Mouse (Mus musculus): ENCODE data around the gene Camk2n2. TPM values are rescaled to one million over a fixed set of nuclear protein-coding genes. Genes with fewer than 3 reads are reported as not detected.
"Not testable (repeated sequence)": the region's sequence is repeated elsewhere in the genome, so short reads cannot be mapped to it uniquely, and the experiment has no call there.

The Camk2n2 gene
- 8.8 and 9.8 TPM in 2 replicates for polyA plus RNA-seq (2016; fragmentation: Nextera tagmentation; extraction: Ambion mirVana)

- Histone ChIP-seq H3K4me3 (peak within 1 kb of the TSS; percentile 76), H3K4me1 (peaks cover 26% of the 10 kb centered on the region)
- WGBS: under 1% methylated on average over 69 of the region's 92 CpGs
Measured at GRCm38 (mm10) chr16:20621191-20621990, at the start of gene Camk2n2. Gene Camk2n2 (minus strand): TSS chr16:20621287.

GRCm38 (mm10) chr16:20670291-20670690, 49.2 kb upstream of the Camk2n2 start:
- Histone ChIP-seq H3K9me3 (no peaks in the 10 kb centered on the region), H3K36me3 (peaks cover 11% of the 10 kb centered on the region), H3K27ac (replicated peaks) (no peak overlapping the region), H3K9ac (replicated peaks) (no peak overlapping the region), H3K4me1 (peaks cover 19% of the 10 kb centered on the region), H3K4me2 (replicated peaks) (no peak overlapping the region), H3K4me3 (no peak overlapping the region), H3K27me3 (no peaks in the 10 kb centered on the region)
- no peak for ATAC-seq (ENCODE audit: low FRiP score, low read depth)
- 92% methylated on average over 3 of the region's 3 CpGs for WGBS

More at GRCm38 (mm10) chr16:20621191-20621990, at the start of gene Camk2n2:
- peak within 1 kb of the TSS; percentile 78 for H3K9ac ChIP-seq (replicated peaks)
- H3K27ac ChIP-seq (replicated peaks): peak within 1 kb of the TSS; percentile 90
- peak within 1 kb of the TSS; percentile 94 for H3K4me2 ChIP-seq (replicated peaks)
- ATAC-seq (ENCODE audit: low FRiP score, low read depth): peak; percentile 74
- H3K36me3 ChIP-seq: peaks cover 4% of the 10 kb centered on the region; the same call in 1 of the 2 replicates
- H3K9me3 ChIP-seq: no peaks in the 10 kb centered on the region
- peaks cover 22% of the 10 kb centered on the region for H3K27me3 ChIP-seq

GRCm38 (mm10) chr16:20668013-20668412, 46.9 kb upstream of the Camk2n2 start, which contains the start of gene Eif4g1:
Gene Eif4g1 (plus strand): TSS chr16:20668313.
- ATAC-seq (ENCODE audit: low FRiP score, low read depth): not testable (repeated sequence)

GRCm38 (mm10) chr16:20657661-20658060, 36.6 kb upstream of the Camk2n2 start:
- WGBS: 88% methylated on average over 4 of the region's 4 CpGs

More at GRCm38 (mm10) chr16:20668013-20668412, 46.9 kb upstream of the Camk2n2 start, which contains the start of gene Eif4g1:
- not testable (repeated sequence) for H3K27ac ChIP-seq (replicated peaks); H3K27me3 ChIP-seq; H3K4me1 ChIP-seq; H3K4me3 ChIP-seq; H3K4me2 ChIP-seq (replicated peaks); H3K9me3 ChIP-seq; H3K9ac ChIP-seq (replicated peaks)
- peaks cover 16% of the 10 kb centered on the region for H3K36me3 ChIP-seq
- 95% methylated on average over 5 of the region's 6 CpGs for WGBS

GRCm38 (mm10) chr16:20653315-20653714, 32.2 kb upstream of the Camk2n2 start:
- 0 out of 2 replicates have a peak overlapping the region, but pooled peaks have one; percentile 91 for H3K4me3 ChIP-seq
- H3K4me1 ChIP-seq: peaks cover 19% of the 10 kb centered on the region
- no peaks in the 10 kb centered on the region for H3K27me3 ChIP-seq
- H3K36me3 ChIP-seq: peaks cover 44% of the 10 kb centered on the region
- no peak overlapping the region for H3K9ac ChIP-seq (replicated peaks)
- no peak overlapping the region for H3K27ac ChIP-seq (replicated peaks)
- H3K9me3 ChIP-seq: no peaks in the 10 kb centered on the region
- 53% methylated on average over 2 of the region's 2 CpGs for WGBS
- H3K4me2 ChIP-seq (replicated peaks): peak overlapping the region; percentile 94; the same call in 1 of the 2 replicates
- no peak for ATAC-seq (ENCODE audit: low FRiP score, low read depth)

More at GRCm38 (mm10) chr16:20657661-20658060, 36.6 kb upstream of the Camk2n2 start:
- ATAC-seq (ENCODE audit: low FRiP score, low read depth): no peak
- peaks cover 86% of the 10 kb centered on the region for H3K36me3 ChIP-seq
- no peak overlapping the region for H3K4me2 ChIP-seq (replicated peaks)
- H3K9me3 ChIP-seq: no peaks in the 10 kb centered on the region
- H3K9ac ChIP-seq (replicated peaks): no peak overlapping the region
- H3K4me1 ChIP-seq: peaks cover 8% of the 10 kb centered on the region
- no peak overlapping the region for H3K27ac ChIP-seq (replicated peaks)
- H3K4me3 ChIP-seq: no peak overlapping the region
- no peaks in the 10 kb centered on the region for H3K27me3 ChIP-seq

GRCm38 (mm10) chr16:20651947-20652310, 30.8 kb upstream of the Camk2n2 start:
- Histone ChIP-seq H3K4me3 (peak overlapping the region; percentile 91), H3K4me1 (peaks cover 19% of the 10 kb centered on the region), H3K27ac (replicated peaks) (0 out of 2 replicates have a peak overlapping the region, but pooled peaks have one; percentile 75), H3K36me3 (peaks cover 30% of the 10 kb centered on the region), H3K9ac (replicated peaks) (peak overlapping the region; percentile 90), H3K27me3 (no peaks in the 10 kb centered on the region), H3K4me2 (replicated peaks) (peak overlapping the region; percentile 94), H3K9me3 (no peaks in the 10 kb centered on the region)
- ATAC-seq (ENCODE audit: low FRiP score, low read depth): no peak
- WGBS: 12% methylated on average over 12 of the region's 12 CpGs

GRCm38 (mm10) chr16:20651076-20651946, 30.2 kb upstream of the Camk2n2 start, which contains the start of gene Psmd2:
Gene Psmd2 (plus strand): TSS chr16:20651652.
- WGBS: 3% methylated on average over 46 of the region's 46 CpGs
- peak within 1 kb of the TSS; percentile 91 for H3K4me3 ChIP-seq
- peak within 1 kb of the TSS; percentile 75 for H3K27ac ChIP-seq (replicated peaks)
- peak within 1 kb of the TSS; percentile 90 for H3K9ac ChIP-seq (replicated peaks)
- no peaks in the 10 kb centered on the region for H3K9me3 ChIP-seq
- ATAC-seq (ENCODE audit: low FRiP score, low read depth): peak; percentile 97
- peaks cover 24% of the 10 kb centered on the region for H3K36me3 ChIP-seq
- H3K27me3 ChIP-seq: no peaks in the 10 kb centered on the region
- H3K4me1 ChIP-seq: peaks cover 19% of the 10 kb centered on the region
- H3K4me2 ChIP-seq (replicated peaks): peak within 1 kb of the TSS; percentile 94

GRCm38 (mm10) chr16:20643911-20644310, 22.8 kb upstream of the Camk2n2 start:
- no peak overlapping the region for H3K4me2 ChIP-seq (replicated peaks)
- H3K27ac ChIP-seq (replicated peaks): no peak overlapping the region
- no peak overlapping the region for H3K9ac ChIP-seq (replicated peaks)
- no peaks in the 10 kb centered on the region for H3K27me3 ChIP-seq
- ATAC-seq (ENCODE audit: low FRiP score, low read depth): no peak
- H3K4me3 ChIP-seq: no peak overlapping the region
- H3K36me3 ChIP-seq: no peaks in the 10 kb centered on the region
- no peaks in the 10 kb centered on the region for H3K4me1 ChIP-seq
- H3K9me3 ChIP-seq: no peaks in the 10 kb centered on the region
- WGBS: 86% methylated on average over 7 of the region's 7 CpGs

GRCm38 (mm10) chr16:20642161-20642560, 21.1 kb upstream of the Camk2n2 start:
- peak; percentile 66; the same call in 1 of the 2 replicates for ATAC-seq (ENCODE audit: low FRiP score, low read depth)

GRCm38 (mm10) chr16:20638367-20638766, 17.3 kb upstream of the Camk2n2 start:
- ATAC-seq (ENCODE audit: low FRiP score, low read depth): no peak
- WGBS: 76% methylated on average over 8 of the region's 8 CpGs

More at GRCm38 (mm10) chr16:20642161-20642560, 21.1 kb upstream of the Camk2n2 start:
- H3K36me3 ChIP-seq: no peaks in the 10 kb centered on the region
- no peak overlapping the region for H3K4me2 ChIP-seq (replicated peaks)
- H3K4me3 ChIP-seq: no peak overlapping the region
- H3K27me3 ChIP-seq: no peaks in the 10 kb centered on the region
- 3% methylated on average over 8 of the region's 8 CpGs for WGBS
- no peaks in the 10 kb centered on the region for H3K9me3 ChIP-seq
- H3K9ac ChIP-seq (replicated peaks): no peak overlapping the region
- no peaks in the 10 kb centered on the region for H3K4me1 ChIP-seq
- H3K27ac ChIP-seq (replicated peaks): no peak overlapping the region

GRCm38 (mm10) chr16:20637410-20637809, 16.3 kb upstream of the Camk2n2 start:
- Histone ChIP-seq H3K9ac (replicated peaks) (no peak overlapping the region), H3K36me3 (peaks cover 6% of the 10 kb centered on the region; the same call in 1 of the 2 replicates), H3K4me1 (no peaks in the 10 kb centered on the region), H3K27ac (replicated peaks) (no peak overlapping the region), H3K4me2 (replicated peaks) (no peak overlapping the region), H3K9me3 (no peaks in the 10 kb centered on the region), H3K27me3 (no peaks in the 10 kb centered on the region), H3K4me3 (no peak overlapping the region)
- 83% methylated on average over 8 of the region's 8 CpGs for WGBS
- ATAC-seq (ENCODE audit: low FRiP score, low read depth): no peak

More at GRCm38 (mm10) chr16:20638367-20638766, 17.3 kb upstream of the Camk2n2 start:
- no peaks in the 10 kb centered on the region for H3K27me3 ChIP-seq
- H3K9me3 ChIP-seq: no peaks in the 10 kb centered on the region
- H3K9ac ChIP-seq (replicated peaks): no peak overlapping the region
- H3K4me2 ChIP-seq (replicated peaks): no peak overlapping the region
- H3K4me3 ChIP-seq: no peak overlapping the region
- no peak overlapping the region for H3K27ac ChIP-seq (replicated peaks)
- H3K4me1 ChIP-seq: no peaks in the 10 kb centered on the region
- peaks cover 6% of the 10 kb centered on the region; the same call in 1 of the 2 replicates for H3K36me3 ChIP-seq
